ENCODE assay signal across 8 mouse cellular contexts in the genomic region with DNA sequence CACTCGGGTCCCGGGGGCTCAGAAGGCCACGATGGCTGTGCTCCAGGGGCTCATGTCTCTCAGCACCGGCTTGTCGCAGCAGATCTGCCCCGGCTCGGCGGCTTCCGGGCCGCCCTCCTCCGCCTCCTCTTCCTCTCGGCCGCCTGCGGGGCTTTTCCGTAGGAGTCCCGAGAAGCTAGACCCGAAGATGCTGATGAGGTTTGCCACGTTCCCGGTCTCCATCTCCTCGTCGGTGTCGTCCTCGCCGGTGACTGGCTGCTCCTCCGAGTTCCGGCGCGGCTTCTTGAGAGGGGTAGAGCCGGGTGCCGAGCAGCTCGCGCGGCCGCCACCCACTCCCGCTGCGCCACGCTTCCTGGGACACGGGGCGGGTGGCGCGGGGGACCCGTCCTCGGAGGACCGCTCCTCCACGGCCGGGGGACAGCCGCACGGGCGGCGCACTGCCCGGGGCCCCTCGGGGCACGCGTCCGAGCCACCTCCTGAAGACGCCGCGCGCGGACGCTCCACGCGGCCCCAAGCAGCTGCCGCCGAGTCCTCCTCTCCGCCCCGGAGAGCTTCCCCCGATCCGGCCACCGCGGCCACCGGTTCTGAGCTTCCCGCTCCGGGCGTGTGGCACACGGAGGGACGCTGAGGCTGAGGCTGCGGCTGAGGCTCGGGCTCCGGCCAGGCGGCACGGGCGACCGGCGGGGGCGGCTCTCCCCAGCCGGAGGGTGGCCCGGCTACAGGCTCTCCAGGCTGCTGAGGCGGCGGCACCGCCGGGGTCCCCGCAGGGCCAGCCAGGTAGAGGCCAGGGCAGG. TPM values are rescaled to one million over a fixed set of nuclear protein-coding genes. Genes with fewer than 3 reads are reported as not detected.
DNase-seq lines count a peak whose midpoint lies in the region; ATAC-seq and TF ChIP-seq lines count a peak whose summit lies in the region.

No protein-coding gene starts in this region.

- H3K4me2 ChIP-seq in intestine, embryonic 14.5 days (ENCODE audit: low read length), result peak overlapping the region; percentile 76
- peak overlapping the region; percentile 79 for H3K4me2 ChIP-seq in limb, embryonic 15.5 days
- H3K4me2 ChIP-seq in midbrain, postnatal 0 days (ENCODE audit: low read depth, low read length, poor library complexity, severe bottlenecking), result peak overlapping the region; percentile 84
- peak overlapping the region; percentile 84 for H3K4me2 ChIP-seq in stomach, embryonic 14.5 days (replicated peaks; ENCODE audit: low read depth, low read length)

- WGBS in intestine, embryonic 14.5 days, result 0% methylated on average over 88 of the region's 93 CpGs
- 1% methylated on average over 93 of the region's 93 CpGs for WGBS in limb, embryonic 15.5 days
- under 1% methylated on average over 75 of the region's 93 CpGs for WGBS in midbrain, postnatal 0 days
- WGBS in stomach, embryonic 14.5 days, result under 1% methylated on average over 91 of the region's 93 CpGs

- H3K36me3 ChIP-seq in intestine, embryonic 14.5 days (ENCODE audit: control insufficient read depth, insufficient read depth, low read length), result no peaks in the 10 kb centered on the region
- H3K36me3 ChIP-seq in limb, embryonic 15.5 days, result no peaks in the 10 kb centered on the region
- no peaks in the 10 kb centered on the region for H3K36me3 ChIP-seq in midbrain, postnatal 0 days (ENCODE audit: insufficient read depth, low read length)
- H3K36me3 ChIP-seq in stomach, embryonic 14.5 days (ENCODE audit: control insufficient read depth, insufficient read depth, low read length), result no peaks in the 10 kb centered on the region

- H3K4me3 ChIP-seq in intestine, embryonic 14.5 days (ENCODE audit: low read depth, low read length), result peak overlapping the region; percentile 96
- H3K4me3 ChIP-seq in limb, embryonic 15.5 days, result peak overlapping the region; percentile 93
- peak overlapping the region; percentile 96 for H3K4me3 ChIP-seq in midbrain, postnatal 0 days (ENCODE audit: low read depth, low read length)
- peak overlapping the region; percentile 100 for H3K4me3 ChIP-seq in stomach, embryonic 14.5 days (ENCODE audit: low read depth, low read length)

- peak overlapping the region; percentile 80 for H3K27ac ChIP-seq in intestine, embryonic 14.5 days (ENCODE audit: low read depth)
- H3K27ac ChIP-seq in limb, embryonic 15.5 days, result peak overlapping the region; percentile 88
- peak overlapping the region; percentile 84 for H3K27ac ChIP-seq in midbrain, postnatal 0 days (ENCODE audit: low read depth, low read length)
- peak overlapping the region; percentile 89 for H3K27ac ChIP-seq in stomach, embryonic 14.5 days (ENCODE audit: low read length)

- TF ChIP-seq CTCF in midbrain, postnatal 0 days (IDR thresholded peaks at IDR 0.05), result no peak

- H3K4me1 ChIP-seq in intestine, embryonic 14.5 days (replicated peaks; ENCODE audit: control insufficient read depth, insufficient read depth, low read length), result peaks cover 15% of the 10 kb centered on the region
- peaks cover 19% of the 10 kb centered on the region for H3K4me1 ChIP-seq in limb, embryonic 15.5 days
- peaks cover 7% of the 10 kb centered on the region; the same call in 1 of the 2 replicates for H3K4me1 ChIP-seq in midbrain, postnatal 0 days (ENCODE audit: insufficient read depth, low read length)
- peaks cover 11% of the 10 kb centered on the region for H3K4me1 ChIP-seq in stomach, embryonic 14.5 days (ENCODE audit: control insufficient read depth, insufficient read depth, low read length)

- DNase-seq in layer of hippocampus, adult 8-10 months (ENCODE audit: low spot score in 2 of 2), result peak; percentile 54 to 55
- DNase-seq in layer of hippocampus, adult 11-12 months (ENCODE audit: low spot score), result no peak
- DNase-seq in cerebellum, adult 9-11 months, result peak; percentile 60
- DNase-seq in gastrocnemius, postnatal 25 days, result peak; percentile 60
- DNase-seq in intestine, embryonic 14.5 days (ENCODE audit: low spot score), result peak; percentile 86
- peak; percentile 44 for DNase-seq in midbrain, postnatal 0 days (ENCODE audit: low spot score)

- no peaks in the 10 kb centered on the region for H3K9me3 ChIP-seq in intestine, embryonic 14.5 days (ENCODE audit: control insufficient read depth, low read length)
- H3K9me3 ChIP-seq in limb, embryonic 15.5 days, result no peaks in the 10 kb centered on the region
- H3K9me3 ChIP-seq in midbrain, postnatal 0 days (ENCODE audit: low read length), result no peaks in the 10 kb centered on the region
- H3K9me3 ChIP-seq in stomach, embryonic 14.5 days (ENCODE audit: control insufficient read depth, low read depth, low read length), result no peaks in the 10 kb centered on the region

- ATAC-seq in intestine, embryonic 14.5 days (replicated peaks; ENCODE audit: low FRiP score, low TSS enrichment, low read depth), result peak; percentile 65
- ATAC-seq in limb, embryonic 15.5 days (ENCODE audit: insufficient number of reproducible peaks, low FRiP score, low TSS enrichment, low read depth), result peak; percentile 54
- ATAC-seq in midbrain, postnatal 0 days (ENCODE audit: low FRiP score), result peak; percentile 57
- peak; percentile 34; the same call in 1 of the 2 replicates for ATAC-seq in stomach, embryonic 14.5 days (ENCODE audit: insufficient number of reproducible peaks, insufficient read depth, low FRiP score, low read depth)

- H3K27me3 ChIP-seq in intestine, embryonic 14.5 days (replicated peaks; ENCODE audit: control insufficient read depth, insufficient read depth, low read length), result no peaks in the 10 kb centered on the region
- no peaks in the 10 kb centered on the region for H3K27me3 ChIP-seq in limb, embryonic 15.5 days
- no peaks in the 10 kb centered on the region for H3K27me3 ChIP-seq in midbrain, postnatal 0 days (ENCODE audit: insufficient read depth, low read length)
- H3K27me3 ChIP-seq in stomach, embryonic 14.5 days (ENCODE audit: control insufficient read depth, insufficient read depth, low read length), result no peaks in the 10 kb centered on the region

- H3K9ac ChIP-seq in intestine, embryonic 14.5 days (ENCODE audit: low read length), result peak overlapping the region; percentile 97
- H3K9ac ChIP-seq in limb, embryonic 15.5 days, result peak overlapping the region; percentile 98
- peak overlapping the region; percentile 97 for H3K9ac ChIP-seq in midbrain, postnatal 0 days (replicated peaks; ENCODE audit: low read length, poor library complexity, severe bottlenecking)
- peak overlapping the region; percentile 97 for H3K9ac ChIP-seq in stomach, embryonic 14.5 days (replicated peaks; ENCODE audit: low read depth, low read length)

RNA-seq across cellular contexts. Expression of gene Ier5, which starts 0.8 kb away (rescaled TPM):
- 10 to 100 TPM; 29.8 to 32.4 (median 31.2) TPM for total RNA-seq in layer of hippocampus, adult 8-10 months (2022)
- total RNA-seq in gastrocnemius, postnatal 25 days (2021), result 1 to 10 TPM; 5.5 to 7.5 TPM
- 6.0 and 6.7 TPM in 2 replicates for polyA plus RNA-seq in intestine, embryonic 14.5 days (2014; fragmentation: Nextera tagmentation; extraction: Ambion mirVana)
- 5.5 and 7.1 TPM in 2 replicates for polyA plus RNA-seq in limb, embryonic 15.5 days (2015; fragmentation: Nextera tagmentation; extraction: Ambion mirVana)
- 30.1 and 44.2 TPM in 2 replicates for total RNA-seq in midbrain, postnatal 0 days (2014; rRNA removed)
- 3.9 and 4.0 TPM in 2 replicates for polyA plus RNA-seq in midbrain, postnatal 0 days (2015; fragmentation: Nextera tagmentation; extraction: Ambion mirVana)
- polyA plus RNA-seq in stomach, embryonic 14.5 days (2014; fragmentation: Nextera tagmentation; extraction: Ambion mirVana), result 7.1 and 8.2 TPM in 2 replicates

RNA-seq across cellular contexts. Expression of gene Mr1, which starts 47.9 kb away (rescaled TPM):
- total RNA-seq in layer of hippocampus, adult 8-10 months (2022), result 1 to 10 TPM; 4.1 to 7.0 (median 4.9) TPM
- 10 to 100 TPM in 1 of 2 experiments, 1 to 10 TPM in 1; 7.3 to 10.6 TPM for total RNA-seq in gastrocnemius, postnatal 25 days (2021)
- 6.3 and 6.8 TPM in 2 replicates for polyA plus RNA-seq in intestine, embryonic 14.5 days (2014; fragmentation: Nextera tagmentation; extraction: Ambion mirVana)
- polyA plus RNA-seq in limb, embryonic 15.5 days (2015; fragmentation: Nextera tagmentation; extraction: Ambion mirVana), result 9.6 and 10.5 TPM in 2 replicates
- 2.9 and 5.1 TPM in 2 replicates for total RNA-seq in midbrain, postnatal 0 days (2014; rRNA removed)
- 1.8 and 2.6 TPM in 2 replicates for polyA plus RNA-seq in midbrain, postnatal 0 days (2015; fragmentation: Nextera tagmentation; extraction: Ambion mirVana)
- polyA plus RNA-seq in stomach, embryonic 14.5 days (2014; fragmentation: Nextera tagmentation; extraction: Ambion mirVana), result 11.0 and 13.5 TPM in 2 replicates

RNA-seq across cellular contexts. Expression of gene Stx6, which starts 59.8 kb away (rescaled TPM):
- total RNA-seq in layer of hippocampus, adult 8-10 months (2022), result 100 to 1,000 TPM; 102 to 126 (median 112) TPM
- 10 to 100 TPM; 11.3 to 12.2 TPM for total RNA-seq in gastrocnemius, postnatal 25 days (2021)
- polyA plus RNA-seq in intestine, embryonic 14.5 days (2014; fragmentation: Nextera tagmentation; extraction: Ambion mirVana), result 66.8 and 69.4 TPM in 2 replicates
- 64.2 and 86.1 TPM in 2 replicates for polyA plus RNA-seq in limb, embryonic 15.5 days (2015; fragmentation: Nextera tagmentation; extraction: Ambion mirVana)
- total RNA-seq in midbrain, postnatal 0 days (2014; rRNA removed), result 86.8 and 114 TPM in 2 replicates
- 75.3 and 81.8 TPM in 2 replicates for polyA plus RNA-seq in midbrain, postnatal 0 days (2015; fragmentation: Nextera tagmentation; extraction: Ambion mirVana)
- 80.1 and 81.7 TPM in 2 replicates for polyA plus RNA-seq in stomach, embryonic 14.5 days (2014; fragmentation: Nextera tagmentation; extraction: Ambion mirVana)
